Mouse (Mus musculus): ENCODE data around the gene Elmo1. TPM values are rescaled to one million over a fixed set of nuclear protein-coding genes. Genes with fewer than 3 reads are reported as not detected.

Gene Elmo1
- polyA plus RNA-seq, 1 experiment from 2014 or later: 38.3 TPM

DNA sequence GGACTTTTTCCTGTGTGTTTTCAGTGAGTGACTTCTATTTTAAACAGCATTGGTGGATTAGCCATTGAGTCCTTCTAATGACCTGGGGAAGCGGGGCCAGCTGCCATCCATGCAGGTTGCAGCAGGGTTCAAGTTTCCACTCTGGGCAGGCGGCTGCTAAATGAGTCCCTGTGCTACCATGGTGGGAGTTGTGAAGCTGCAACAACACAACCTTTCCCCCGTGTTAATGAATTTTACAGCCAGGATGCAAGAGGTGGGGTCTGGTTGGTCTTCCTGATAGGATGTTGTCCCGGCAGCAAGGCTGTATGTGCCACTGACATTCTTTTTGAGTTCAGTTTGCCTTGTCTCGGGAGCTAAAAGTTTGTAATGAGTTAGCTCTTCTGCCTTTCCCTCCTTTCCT, 147.2 kb downstream of the Elmo1 start:
- no peaks in the 10 kb centered on the region for H3K27me3 ChIP-seq (replicated peaks)
- no peaks in the 10 kb centered on the region for H3K36me3 ChIP-seq (replicated peaks)
- no peak overlapping the region for H3K9ac ChIP-seq
- no peak overlapping the region for H3K4me3 ChIP-seq
- H3K27ac ChIP-seq: no peak overlapping the region
- no peak for ATAC-seq (replicated peaks)
- H3K4me2 ChIP-seq: no peak overlapping the region
- no peaks in the 10 kb centered on the region for H3K4me1 ChIP-seq
- 81% methylated on average over 5 of the region's 5 CpGs for WGBS
- no peaks in the 10 kb centered on the region for H3K9me3 ChIP-seq

DNA sequence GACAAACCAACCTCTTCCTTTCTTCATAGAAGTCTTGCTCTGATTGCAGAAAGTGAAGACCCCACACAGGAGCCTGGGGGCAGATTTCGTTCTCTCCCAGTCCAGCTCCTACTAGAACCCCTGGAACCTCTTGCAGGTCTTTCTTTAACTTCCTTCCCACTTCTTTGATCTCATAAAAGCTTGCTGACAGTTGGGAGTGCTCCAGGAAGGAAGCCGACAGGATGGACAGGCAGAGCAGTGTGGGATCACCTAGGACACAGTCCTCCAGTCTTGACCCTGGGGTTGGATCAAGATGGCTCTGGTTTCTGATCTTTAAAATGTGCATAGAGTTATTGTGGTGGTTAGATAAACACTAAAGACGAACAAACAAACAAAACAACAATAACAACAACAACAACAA, 147.8 kb downstream of the Elmo1 start:
- Histone ChIP-seq H3K4me3 (no peak overlapping the region), H3K9ac (no peak overlapping the region), H3K27me3 (replicated peaks) (no peaks in the 10 kb centered on the region), H3K27ac (no peak overlapping the region), H3K4me2 (no peak overlapping the region), H3K4me1 (no peaks in the 10 kb centered on the region), H3K9me3 (no peaks in the 10 kb centered on the region), H3K36me3 (replicated peaks) (no peaks in the 10 kb centered on the region)
- no peak for ATAC-seq (replicated peaks)
- 65% methylated on average over 3 of the region's 3 CpGs for WGBS

DNA sequence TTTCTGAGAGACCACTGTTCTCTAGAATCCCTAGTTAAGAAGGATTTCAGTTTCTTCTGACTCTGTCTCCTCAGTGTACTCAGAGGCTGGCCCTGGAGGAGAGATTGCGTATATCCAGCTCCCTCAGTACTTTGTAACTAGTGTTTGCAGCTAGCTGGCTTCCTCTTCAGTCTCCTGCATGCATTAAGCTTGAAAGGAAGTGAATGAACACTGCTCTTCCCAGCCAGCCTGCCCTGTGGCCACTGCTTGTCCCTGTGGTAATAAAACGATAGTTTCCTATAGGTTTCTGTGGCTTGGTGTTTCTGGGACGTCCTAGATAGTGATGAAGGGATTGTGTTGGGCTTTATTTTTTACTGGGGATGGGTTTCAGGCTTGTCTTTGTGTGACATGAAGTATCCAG, 148.3 kb downstream of the Elmo1 start:
- whole genome bisulfite sequencing: 77% methylated on average over 3 of the region's 3 CpGs
- ATAC-seq (replicated peaks): no peak

DNA sequence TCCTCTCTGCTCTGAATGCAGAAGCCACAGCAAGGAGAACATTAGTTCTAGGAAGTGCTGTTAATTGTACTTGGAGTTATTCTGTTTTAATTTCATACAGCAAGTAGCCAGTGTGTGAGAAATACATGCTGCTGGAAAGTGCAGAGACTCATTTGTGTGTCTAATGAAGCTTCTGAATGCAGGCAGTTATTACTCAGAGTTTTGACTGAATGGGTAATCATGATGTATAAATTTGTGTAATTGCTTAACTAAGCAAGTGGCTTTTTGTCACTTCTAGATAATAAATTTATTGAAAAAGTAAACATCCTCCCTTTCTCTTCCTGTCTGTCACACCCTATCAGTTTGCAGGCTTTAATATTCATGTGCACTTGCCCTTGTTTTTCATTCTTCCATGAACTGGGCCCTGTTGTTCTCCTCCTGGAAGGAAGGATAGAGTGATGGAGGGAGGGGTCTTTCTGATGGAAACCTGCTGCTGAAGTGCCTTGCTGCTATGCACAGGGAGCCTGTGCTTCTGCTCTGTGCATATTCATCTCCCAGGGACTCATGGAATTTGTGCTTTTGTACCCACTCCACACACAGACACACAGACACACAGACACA, 159.8 kb downstream of the Elmo1 start:
- no peak overlapping the region for H3K4me2 ChIP-seq
- no peak for ATAC-seq (replicated peaks)
- H3K36me3 ChIP-seq (replicated peaks): no peaks in the 10 kb centered on the region
- no peaks in the 10 kb centered on the region for H3K9me3 ChIP-seq
- peaks cover 2% of the 10 kb centered on the region; the same call in 1 of the 2 replicates for H3K4me1 ChIP-seq
- no peaks in the 10 kb centered on the region for H3K27me3 ChIP-seq (replicated peaks)
- no peak overlapping the region for H3K9ac ChIP-seq
- H3K27ac ChIP-seq: no peak overlapping the region
- no peak overlapping the region for H3K4me3 ChIP-seq

More for the DNA sequence above, 148.3 kb downstream of the Elmo1 start:
- H3K4me2 ChIP-seq: no peak overlapping the region
- no peak overlapping the region for H3K4me3 ChIP-seq
- H3K27ac ChIP-seq: no peak overlapping the region
- H3K9me3 ChIP-seq: no peaks in the 10 kb centered on the region
- no peaks in the 10 kb centered on the region for H3K27me3 ChIP-seq (replicated peaks)
- H3K9ac ChIP-seq: no peak overlapping the region
- no peaks in the 10 kb centered on the region for H3K36me3 ChIP-seq (replicated peaks)
- no peaks in the 10 kb centered on the region for H3K4me1 ChIP-seq

DNA sequence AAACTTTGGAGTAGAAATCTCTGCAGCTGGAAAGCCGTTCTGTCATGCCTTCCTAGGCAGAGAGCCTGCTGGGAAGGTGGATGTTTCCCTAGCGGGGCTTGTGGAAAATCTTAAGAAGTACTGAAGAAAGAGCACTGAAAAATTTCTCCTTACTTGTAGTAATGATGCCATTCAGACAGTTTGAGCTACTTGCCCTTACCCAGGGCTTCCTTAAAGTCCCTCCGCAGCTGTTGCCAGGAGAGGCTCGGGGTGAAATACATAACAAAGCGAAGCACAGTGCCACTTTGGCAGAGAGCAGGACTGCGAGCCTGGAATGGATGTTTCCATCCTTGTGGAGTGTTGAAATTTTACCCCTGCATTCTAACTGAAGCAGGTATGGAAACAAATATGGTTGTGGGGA, 164.5 kb downstream of the Elmo1 start:
- H3K4me1 ChIP-seq: peaks cover 2% of the 10 kb centered on the region; the same call in 1 of the 2 replicates
- no peak for ATAC-seq (replicated peaks)
- no peaks in the 10 kb centered on the region for H3K9me3 ChIP-seq
- no peak overlapping the region for H3K4me2 ChIP-seq
- no peak overlapping the region for H3K4me3 ChIP-seq
- no peaks in the 10 kb centered on the region for H3K27me3 ChIP-seq (replicated peaks)
- H3K9ac ChIP-seq: no peak overlapping the region
- WGBS: 69% methylated on average over 6 of the region's 6 CpGs
- H3K27ac ChIP-seq: peak overlapping the region; percentile 38; the same call in 1 of the 2 replicates
- no peaks in the 10 kb centered on the region for H3K36me3 ChIP-seq (replicated peaks)

DNA sequence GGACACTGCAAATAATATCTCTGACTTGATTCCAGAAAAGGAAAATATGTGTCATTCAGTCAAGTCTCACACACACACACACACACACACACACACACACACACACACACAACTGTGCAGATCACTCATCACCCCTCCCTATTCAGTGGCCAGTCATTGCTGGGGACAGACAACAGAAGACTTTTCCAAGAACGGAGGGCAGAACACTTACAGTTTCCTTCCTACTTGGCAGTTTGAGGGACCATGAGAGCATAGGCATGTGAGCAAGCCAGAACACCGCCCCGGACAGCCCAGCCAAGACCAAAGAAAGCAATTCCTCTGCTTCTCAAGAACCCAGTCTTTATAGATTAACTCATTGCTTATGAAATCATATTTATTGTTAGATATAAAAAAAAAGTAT, 165.0 kb downstream of the Elmo1 start:
- Histone ChIP-seq H3K27ac (no peak overlapping the region), H3K9ac (no peak overlapping the region), H3K36me3 (replicated peaks) (no peaks in the 10 kb centered on the region), H3K4me2 (no peak overlapping the region), H3K27me3 (replicated peaks) (no peaks in the 10 kb centered on the region), H3K9me3 (no peaks in the 10 kb centered on the region), H3K4me1 (peaks cover 2% of the 10 kb centered on the region; the same call in 1 of the 2 replicates), H3K4me3 (no peak overlapping the region)
- 90% methylated on average over 3 of the region's 3 CpGs for WGBS
- no peak for ATAC-seq (replicated peaks)

DNA sequence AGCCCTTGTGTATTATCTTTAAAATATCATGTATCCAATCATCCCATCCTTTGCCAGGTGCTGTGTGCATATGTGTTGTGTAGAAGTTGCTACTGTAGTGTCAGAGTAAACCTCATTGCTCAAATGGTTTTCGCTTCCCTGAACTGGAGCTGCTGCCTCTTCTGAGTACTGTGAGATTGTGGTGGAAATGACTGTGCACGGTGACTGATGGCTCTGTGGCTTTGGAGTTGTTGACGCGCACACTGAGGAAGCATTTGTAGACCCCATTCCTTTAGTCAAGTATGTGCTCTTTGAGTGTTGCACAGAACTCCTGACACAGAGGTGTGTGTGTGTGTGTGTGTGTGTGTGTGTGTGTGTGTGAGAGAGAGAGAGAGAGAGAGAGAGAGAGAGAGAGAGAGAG, 166.2 kb downstream of the Elmo1 start:
- Histone ChIP-seq H3K27me3 (replicated peaks) (no peaks in the 10 kb centered on the region), H3K9me3 (no peaks in the 10 kb centered on the region), H3K27ac (no peak overlapping the region), H3K4me1 (peaks cover 2% of the 10 kb centered on the region; the same call in 1 of the 2 replicates), H3K9ac (no peak overlapping the region), H3K4me3 (no peak overlapping the region), H3K36me3 (replicated peaks) (no peaks in the 10 kb centered on the region), H3K4me2 (no peak overlapping the region)
- 97% methylated on average over 4 of the region's 4 CpGs for WGBS
- ATAC-seq (replicated peaks): no peak

DNA sequence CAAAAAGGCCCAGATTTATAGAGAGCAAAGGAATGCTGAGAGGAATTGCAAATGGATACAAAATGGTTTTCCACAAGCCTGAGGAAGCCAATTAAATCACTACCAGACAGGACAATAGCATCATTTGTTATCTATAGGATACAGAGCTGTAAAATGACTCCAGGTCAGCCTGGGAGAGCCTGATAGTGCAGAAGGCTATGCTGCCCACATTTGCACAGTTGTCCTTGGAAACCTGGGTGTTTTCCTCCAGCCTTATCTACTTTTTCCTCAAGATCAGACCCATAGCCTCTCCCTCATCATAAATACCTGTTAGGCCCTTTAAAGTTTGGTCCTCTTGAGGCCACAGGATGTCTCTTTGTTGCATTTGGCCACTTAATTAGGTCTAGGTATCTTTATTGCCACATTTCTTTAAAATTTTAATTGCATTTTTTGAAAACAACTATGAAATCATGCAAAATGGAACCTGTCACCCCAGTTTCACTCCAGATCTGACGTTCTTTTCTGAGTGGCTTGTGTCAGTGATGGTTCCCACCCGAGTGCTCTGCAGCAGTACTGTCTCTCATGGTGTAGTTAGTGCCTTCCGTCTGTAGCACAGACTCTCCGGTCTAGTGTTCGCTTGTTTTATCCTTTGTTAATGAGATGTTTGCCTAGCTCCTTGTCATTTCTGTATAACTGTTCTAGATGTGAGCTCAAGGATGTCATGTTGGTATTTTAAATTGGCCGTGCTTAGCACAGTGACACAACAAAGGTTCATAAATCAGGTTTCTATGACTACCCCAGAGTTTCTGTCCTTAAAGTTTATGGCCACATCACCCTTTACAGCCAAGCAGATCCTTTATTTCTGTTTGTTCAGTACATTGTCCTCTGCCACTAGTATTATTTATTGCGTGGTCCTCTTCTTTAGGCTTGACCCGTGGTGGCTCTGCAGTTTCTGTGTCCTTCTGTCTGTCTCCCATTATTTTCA, 167.4 kb downstream of the Elmo1 start:
- ATAC-seq (replicated peaks): peak; percentile 56

DNA sequence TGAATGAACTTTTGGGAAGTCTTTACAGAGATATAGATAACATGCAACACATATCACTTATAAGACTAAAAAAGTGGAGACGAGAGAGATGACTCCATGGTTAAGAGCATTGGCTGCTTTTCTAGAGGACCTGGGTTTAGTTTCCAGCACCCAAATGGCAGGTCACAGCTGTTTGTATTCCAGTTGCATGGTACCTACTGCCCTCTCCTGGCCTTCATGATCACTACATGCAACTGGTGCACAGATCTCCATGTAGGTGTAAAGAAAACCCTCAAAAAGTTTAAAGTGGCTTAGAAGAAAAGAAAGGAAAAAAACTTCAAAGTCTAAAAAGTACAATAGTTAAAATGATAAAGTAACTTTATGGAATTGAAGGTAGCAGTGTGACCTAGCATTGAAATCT, 172.8 kb downstream of the Elmo1 start:
- H3K4me3 ChIP-seq: no peak overlapping the region
- H3K27ac ChIP-seq: no peak overlapping the region
- H3K27me3 ChIP-seq (replicated peaks): no peaks in the 10 kb centered on the region
- ATAC-seq (replicated peaks): no peak
- H3K4me2 ChIP-seq: no peak overlapping the region
- H3K4me1 ChIP-seq: no peaks in the 10 kb centered on the region
- no peaks in the 10 kb centered on the region for H3K36me3 ChIP-seq (replicated peaks)
- 100% methylated on average over 1 of the region's 1 CpGs for WGBS
- H3K9ac ChIP-seq: no peak overlapping the region
- no peaks in the 10 kb centered on the region for H3K9me3 ChIP-seq

More for the DNA sequence above, 167.4 kb downstream of the Elmo1 start:
- H3K4me3 ChIP-seq: no peak overlapping the region
- H3K36me3 ChIP-seq (replicated peaks): no peaks in the 10 kb centered on the region
- H3K27ac ChIP-seq: no peak overlapping the region
- no peaks in the 10 kb centered on the region for H3K9me3 ChIP-seq
- H3K27me3 ChIP-seq (replicated peaks): no peaks in the 10 kb centered on the region
- peaks cover 2% of the 10 kb centered on the region; the same call in 1 of the 2 replicates for H3K4me1 ChIP-seq
- H3K4me2 ChIP-seq: no peak overlapping the region
- WGBS: 78% methylated on average over 8 of the region's 8 CpGs
- no peak overlapping the region for H3K9ac ChIP-seq

DNA sequence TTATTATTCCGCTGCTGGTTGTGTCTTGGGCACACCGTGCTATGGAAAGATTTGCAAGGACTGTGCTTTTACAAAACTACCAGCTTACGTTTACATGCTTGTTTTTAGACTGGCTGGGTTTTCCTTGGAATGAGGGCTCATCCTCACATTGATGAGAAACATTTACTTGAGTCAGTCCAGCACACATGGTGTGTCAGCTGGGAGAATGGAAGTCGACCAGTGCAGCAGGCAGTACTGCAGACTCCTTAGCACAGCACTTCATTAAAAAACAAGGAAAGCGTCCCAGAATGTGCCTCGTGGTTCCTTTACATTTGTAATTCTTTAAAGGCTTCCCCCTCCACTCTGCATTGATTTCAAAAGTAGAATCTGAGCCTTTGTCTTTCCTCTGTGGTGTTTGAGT, 179.8 kb downstream of the Elmo1 start:
- WGBS: 55% methylated on average over 6 of the region's 6 CpGs
- Histone ChIP-seq H3K36me3 (replicated peaks) (no peaks in the 10 kb centered on the region), H3K4me1 (no peaks in the 10 kb centered on the region), H3K27me3 (replicated peaks) (no peaks in the 10 kb centered on the region), H3K27ac (no peak overlapping the region), H3K4me3 (no peak overlapping the region), H3K9me3 (no peaks in the 10 kb centered on the region), H3K9ac (no peak overlapping the region), H3K4me2 (no peak overlapping the region)
- no peak for ATAC-seq (replicated peaks)

DNA sequence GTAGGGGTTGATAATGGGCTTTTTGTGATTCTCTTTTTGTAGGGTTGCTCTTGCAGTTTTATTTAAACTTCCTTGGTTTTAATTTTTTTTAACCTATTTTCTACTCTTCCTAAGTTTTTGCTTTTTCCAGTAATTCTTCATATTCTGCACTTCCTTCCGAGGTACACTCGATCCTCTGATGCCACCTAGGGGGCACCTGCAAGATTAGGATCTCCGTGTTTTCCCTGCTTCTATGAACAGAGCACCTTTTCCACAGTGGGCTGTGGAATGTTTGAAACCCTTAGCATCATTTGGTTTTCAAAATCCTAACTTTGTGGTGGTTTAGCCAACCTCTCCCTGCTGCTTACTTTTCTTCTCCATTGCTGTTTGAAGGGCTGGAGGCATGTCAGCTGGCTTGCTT, 181.4 kb downstream of the Elmo1 start:
- Histone ChIP-seq H3K36me3 (replicated peaks) (no peaks in the 10 kb centered on the region), H3K9me3 (no peaks in the 10 kb centered on the region), H3K27me3 (replicated peaks) (no peaks in the 10 kb centered on the region), H3K9ac (no peak overlapping the region), H3K4me1 (no peaks in the 10 kb centered on the region), H3K4me3 (no peak overlapping the region), H3K4me2 (no peak overlapping the region), H3K27ac (no peak overlapping the region)
- WGBS: 62% methylated on average over 3 of the region's 3 CpGs
- peak; percentile 69; the same call in 1 of the 2 replicates for ATAC-seq (replicated peaks)

DNA sequence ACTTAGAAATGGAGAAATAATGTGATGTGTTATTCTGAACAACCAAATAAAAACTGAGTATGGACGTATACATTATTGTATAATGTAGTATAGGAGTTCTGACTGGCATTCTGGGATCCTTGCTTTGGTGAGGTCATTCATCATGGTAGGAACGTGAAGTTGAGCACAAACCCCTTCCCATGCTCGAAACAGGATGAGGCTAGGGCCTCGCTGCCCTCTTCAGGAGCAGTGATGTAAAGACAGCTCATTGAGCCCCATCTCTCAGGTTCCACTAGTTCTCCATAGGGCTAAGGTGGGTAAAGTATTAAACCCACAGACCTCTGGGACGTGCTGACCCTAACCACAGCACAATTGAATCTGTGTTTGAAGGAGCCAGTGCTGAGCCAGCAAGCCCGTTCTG, 182.2 kb downstream of the Elmo1 start:
- no peaks in the 10 kb centered on the region for H3K4me1 ChIP-seq
- 57% methylated on average over 6 of the region's 6 CpGs for WGBS

More for the DNA sequence above, 182.2 kb downstream of the Elmo1 start:
- no peak overlapping the region for H3K27ac ChIP-seq
- no peaks in the 10 kb centered on the region for H3K9me3 ChIP-seq
- H3K9ac ChIP-seq: no peak overlapping the region
- H3K36me3 ChIP-seq (replicated peaks): no peaks in the 10 kb centered on the region
- H3K4me3 ChIP-seq: no peak overlapping the region
- H3K27me3 ChIP-seq (replicated peaks): no peaks in the 10 kb centered on the region
- peak; percentile 59; the same call in 1 of the 2 replicates for ATAC-seq (replicated peaks)
- no peak overlapping the region for H3K4me2 ChIP-seq
